Mouse (Mus musculus) kidney, postnatal 0 days (tissue): ENCODE measurements around the gene Rtraf. TPM values are rescaled to one million over a fixed set of nuclear protein-coding genes. Genes with fewer than 3 reads are reported as not detected.
A peak's percentile ranks its signal among the peaks of the same experiment; 100 is the strongest.

ENCODE experiments used
- ATAC-seq: fragments of 200-750 bp; cut with Nextera tagmentation; replicated peaks from 2 replicates; pipeline ENCODE4 v1.8.0; 2017; ENCODE audit warnings: low read depth, moderate number of reproducible peaks, moderate TSS enrichment, moderate library complexity; ENCODE audit not compliant: low FRiP score
- DNase-seq: peaks from one replicate; pipeline ENCODE4 v3.0.0-alpha.2; 2016; ENCODE audit warnings: low spot score
- H3K27ac ChIP-seq: fragments of 300-500 bp; sonication (generic); 2 replicates; pipeline ENCODE4 v1.5.1; 2014; ENCODE audit warnings: mild to moderate bottlenecking
- H3K27me3 ChIP-seq: fragments of 300-500 bp; sonication (generic); 2 replicates; pipeline ENCODE4 v1.6.1; 2014; ENCODE audit warnings: low read length, mixed read lengths; ENCODE audit not compliant: insufficient read depth
- H3K36me3 ChIP-seq: fragments of 300-500 bp; sonication (generic); 2 replicates; pipeline ENCODE4 v1.6.1; 2014; ENCODE audit warnings: low read length, mixed read lengths; ENCODE audit not compliant: insufficient read depth
- H3K4me1 ChIP-seq: fragments of 300-500 bp; sonication (generic); replicated peaks from 2 replicates; pipeline ENCODE4 v1.6.1; 2014; ENCODE audit warnings: antibody characterized with exemption, low read length, mixed read lengths; ENCODE audit not compliant: insufficient read depth
- H3K4me2 ChIP-seq: fragments of 300-500 bp; sonication (generic); 2 replicates; pipeline ENCODE4 v1.6.1; 2014; ENCODE audit warnings: mild to moderate bottlenecking, low read length, moderate library complexity, mixed read lengths
- H3K4me3 ChIP-seq: fragments of 300-500 bp; sonication (generic); replicated peaks from 2 replicates; pipeline ENCODE4 v1.5.1; 2014; ENCODE audit warnings: low read depth, low read length
- H3K9ac ChIP-seq: fragments of 300-500 bp; sonication (generic); 2 replicates; pipeline ENCODE4 v1.6.1; 2014; ENCODE audit warnings: low read depth, low read length
- H3K9me3 ChIP-seq: fragments of 300-500 bp; sonication (generic); replicated peaks from 2 replicates; pipeline ENCODE4 v1.6.1; 2016; ENCODE audit warnings: low read length, inconsistent platforms, mixed read lengths
- CTCF ChIP-seq: IDR thresholded peaks from 2 replicates; pipeline ENCODE4 v1.5.1; 2016; ENCODE audit warnings: antibody characterized with exemption, low read depth, mild to moderate bottlenecking, moderate library complexity
- WGBS: fragments of 180-500 bp; shearing (Covaris S2); extraction: QIAGEN DNeasy Blood & Tissue Kit; methylation state at CpG from one replicate; pipeline ENCODE4 v1.1.7; 2014; 5-methylcytosine and 5-hydroxymethylcytosine counted together
- polyA plus RNA-seq: library from polyadenylated mRNA; unstranded; fragments of >200 nt; fragmentation: Nextera tagmentation; extraction: Ambion mirVana; gene quantifications from 2 replicates; pipeline ENCODE4 v1.2.1, GENCODE M21; 2015

Rtraf gene
- polyA plus RNA-seq, 1 experiment from 2014 or later, result 246 TPM

DNA sequence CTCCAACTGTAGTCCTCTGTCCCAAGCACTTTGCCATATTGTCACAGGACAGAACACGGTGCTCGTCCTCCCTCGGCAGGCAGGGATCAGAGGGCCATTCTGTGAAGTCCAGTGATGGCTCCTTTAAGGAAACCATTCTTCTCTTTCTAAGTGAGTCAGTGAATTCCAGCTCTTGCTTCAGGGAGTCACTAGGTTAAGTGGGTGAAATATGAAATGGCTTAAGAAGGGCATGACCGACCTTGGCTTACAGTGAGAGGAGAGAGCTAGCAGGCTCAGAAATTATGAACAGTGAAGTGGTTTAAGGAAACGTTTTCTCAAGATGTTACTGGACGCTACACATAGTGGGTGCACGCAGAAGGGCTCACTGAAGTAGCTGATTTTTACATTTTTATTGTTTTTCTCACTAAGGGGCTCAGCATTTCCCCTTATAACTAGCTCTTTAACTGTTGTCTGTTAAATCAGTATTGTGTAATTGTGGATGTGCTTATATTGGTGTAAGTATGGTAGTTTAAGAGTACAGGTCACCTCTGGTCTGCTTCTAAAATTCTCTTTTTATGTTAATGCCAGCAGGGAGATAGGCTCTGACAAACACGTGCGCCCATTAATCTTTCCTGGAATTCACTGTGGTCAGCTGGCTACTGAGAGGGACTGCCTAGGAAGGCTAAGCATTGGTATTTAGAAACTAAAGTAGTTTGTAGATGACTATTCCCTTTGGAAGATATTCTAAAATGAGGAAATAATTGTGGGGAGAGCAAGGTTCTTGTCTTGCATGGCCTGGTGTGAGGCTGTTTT, 37.6 kb downstream of the Rtraf start:
- DNase-seq (peak; percentile 57), ATAC-seq (no peak; the same call in 1 of the 2 replicates)
- Histone ChIP-seq H3K9ac (no peak overlapping the region), H3K4me3 (no peak overlapping the region), H3K4me1 (no peaks in the 10 kb centered on the region), H3K4me2 (no peak overlapping the region), H3K27ac (no peak overlapping the region), H3K27me3 (no peaks in the 10 kb centered on the region), H3K9me3 (no peaks in the 10 kb centered on the region), H3K36me3 (peaks cover 13% of the 10 kb centered on the region)
- no peak for TF ChIP-seq CTCF
- 70% methylated on average over 9 of the region's 9 CpGs for WGBS

GRCm38 (mm10) chr14:19777945-19778344, 45.7 kb downstream of the Rtraf start:
- TF ChIP-seq CTCF, result no peak
- WGBS, result 88% methylated on average over 13 of the region's 13 CpGs
- Histone ChIP-seq H3K4me2 (no peak overlapping the region), H3K4me3 (no peak overlapping the region), H3K27me3 (no peaks in the 10 kb centered on the region), H3K9ac (no peak overlapping the region), H3K4me1 (no peaks in the 10 kb centered on the region), H3K27ac (no peak overlapping the region), H3K36me3 (peaks cover 26% of the 10 kb centered on the region; the same call in 1 of the 2 replicates), H3K9me3 (no peaks in the 10 kb centered on the region)
- ATAC-seq, result no peak
- no peak for DNase-seq

DNA sequence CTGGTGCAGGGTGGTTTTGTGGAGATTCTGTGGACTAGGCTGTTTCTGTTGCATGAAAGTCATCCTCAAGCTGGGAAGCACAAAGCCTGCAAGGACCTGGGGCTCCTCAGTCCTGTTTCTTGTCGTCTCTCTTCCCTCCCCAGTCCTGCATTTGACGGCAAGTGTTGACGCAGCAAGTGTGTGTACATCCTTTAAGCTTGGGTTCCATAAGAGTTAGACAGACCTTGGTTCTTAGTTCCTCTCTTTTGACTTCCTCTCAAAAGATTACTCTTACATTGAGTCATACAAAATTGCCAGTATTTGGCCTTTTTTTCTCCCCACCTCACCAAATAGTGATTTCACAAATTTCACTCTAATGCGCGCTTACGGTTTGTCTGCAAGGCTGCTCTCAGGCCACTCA, 46.3 kb downstream of the Rtraf start:
- Histone ChIP-seq H3K4me2 (no peak overlapping the region), H3K27me3 (no peaks in the 10 kb centered on the region), H3K9me3 (no peaks in the 10 kb centered on the region), H3K9ac (no peak overlapping the region), H3K4me3 (no peak overlapping the region), H3K27ac (no peak overlapping the region), H3K4me1 (no peaks in the 10 kb centered on the region), H3K36me3 (peaks cover 26% of the 10 kb centered on the region; the same call in 1 of the 2 replicates)
- TF ChIP-seq CTCF, result no peak
- no peak for DNase-seq
- no peak for ATAC-seq
- 92% methylated on average over 6 of the region's 6 CpGs for WGBS

GRCm38 (mm10) chr14:19776890-19777289, 46.7 kb downstream of the Rtraf start:
- Histone ChIP-seq H3K27me3 (no peaks in the 10 kb centered on the region), H3K9ac (no peak overlapping the region), H3K4me3 (no peak overlapping the region), H3K4me1 (no peaks in the 10 kb centered on the region), H3K4me2 (no peak overlapping the region), H3K27ac (peak overlapping the region; percentile 51), H3K9me3 (no peaks in the 10 kb centered on the region), H3K36me3 (peaks cover 26% of the 10 kb centered on the region; the same call in 1 of the 2 replicates)
- ATAC-seq (peak; percentile 88), DNase-seq (peak; percentile 78)
- 62% methylated on average over 6 of the region's 6 CpGs for WGBS
- peak; percentile 83 for TF ChIP-seq CTCF

- DNase-seq (no peak), ATAC-seq (peak; percentile 14; the same call in 1 of the 2 replicates)
- peaks cover 21% of the 10 kb centered on the region; the same call in 1 of the 2 replicates for H3K36me3 ChIP-seq
- no peaks in the 10 kb centered on the region for H3K9me3 ChIP-seq
- H3K27me3 ChIP-seq, result no peaks in the 10 kb centered on the region
- H3K4me1 ChIP-seq, result no peaks in the 10 kb centered on the region
- H3K27ac ChIP-seq, result peak overlapping the region; percentile 51
- H3K9ac ChIP-seq, result no peak overlapping the region
- H3K4me2 ChIP-seq, result no peak overlapping the region
- H3K4me3 ChIP-seq, result no peak overlapping the region
- TF ChIP-seq CTCF, result peak; percentile 45
- WGBS, result 95% methylated on average over 5 of the region's 5 CpGs
Observed at GRCm38 (mm10) chr14:19776179-19776578, 47.4 kb downstream of the Rtraf start.

DNA sequence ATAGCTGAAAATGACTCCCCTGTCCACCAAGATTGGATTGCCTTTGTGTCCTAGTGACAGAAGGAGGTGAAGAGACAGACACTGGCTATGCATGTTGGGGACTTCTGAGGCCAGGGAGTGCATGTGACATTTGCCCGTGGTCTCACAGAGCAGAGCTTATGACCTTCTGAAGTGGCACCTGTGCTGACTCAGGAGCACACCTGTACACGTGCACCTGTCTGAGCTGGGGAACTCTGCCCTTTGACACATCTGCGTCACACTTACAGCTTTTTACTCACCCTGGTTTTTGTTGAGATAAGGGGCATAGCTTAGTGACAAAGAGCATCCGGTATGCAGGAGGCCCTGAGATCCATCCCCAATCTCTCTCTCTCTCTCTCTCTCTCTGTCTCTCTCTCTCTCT, 48.1 kb downstream of the Rtraf start:
- Histone ChIP-seq H3K4me1 (no peaks in the 10 kb centered on the region), H3K9ac (no peak overlapping the region), H3K27ac (no peak overlapping the region), H3K4me2 (no peak overlapping the region), H3K27me3 (no peaks in the 10 kb centered on the region), H3K4me3 (no peak overlapping the region), H3K9me3 (no peaks in the 10 kb centered on the region), H3K36me3 (peaks cover 19% of the 10 kb centered on the region; the same call in 1 of the 2 replicates)
- DNase-seq (no peak), ATAC-seq (no peak)
- no peak for TF ChIP-seq CTCF
- 85% methylated on average over 4 of the region's 4 CpGs for WGBS
